Mouse (Mus musculus): ENCODE measurements around the gene D230025D16Rik.
"Not testable (repeated sequence)": the region's sequence is repeated elsewhere in the genome, so short reads cannot be mapped to it uniquely, and the experiment has no call there.

D230025D16Rik gene

DNA sequence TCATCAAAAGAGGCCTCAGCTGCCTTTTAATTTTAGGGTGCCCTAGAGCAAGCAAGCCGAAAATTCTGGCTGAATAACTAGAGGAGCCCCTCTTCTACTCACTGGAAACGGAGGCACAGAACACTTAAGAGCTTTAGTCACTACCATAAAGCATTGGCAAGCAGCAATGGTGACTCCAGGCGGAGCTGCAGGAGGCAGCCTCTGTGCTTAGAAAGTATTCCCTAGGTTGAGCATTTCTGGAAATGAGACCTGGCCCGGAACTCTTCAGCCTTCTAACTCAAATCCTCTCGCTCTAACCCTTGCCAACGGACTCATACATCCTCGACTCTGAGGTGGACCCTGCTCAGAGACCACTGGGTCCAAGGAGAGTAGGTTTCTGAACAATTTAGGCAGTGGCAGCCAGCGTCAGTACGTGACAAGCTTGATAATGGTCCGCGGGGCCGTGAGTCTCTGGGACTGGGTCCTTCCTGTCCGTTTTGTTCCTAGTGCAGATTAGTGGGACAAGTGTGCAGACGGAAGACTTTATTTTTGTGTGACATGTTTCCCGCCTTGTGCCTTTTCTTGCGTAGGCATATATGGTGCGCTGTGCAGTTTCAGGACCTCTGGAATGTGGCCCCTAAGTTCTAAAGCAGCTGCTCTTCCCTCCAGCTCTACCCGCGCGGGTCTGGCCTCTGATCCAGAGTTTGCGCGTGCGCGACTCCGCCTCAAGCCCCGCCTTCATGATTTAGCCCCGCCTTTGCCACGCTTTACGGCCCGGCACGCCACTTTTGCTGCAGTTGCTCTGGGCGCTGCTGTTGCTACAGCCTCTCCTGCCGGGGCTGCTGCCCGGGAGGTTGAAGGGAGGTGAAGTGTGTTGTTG, at the start of gene D230025D16Rik:
D230025D16Rik (plus strand) TSS at position 733 of the 859 bp plus-strand sequence.
- DNase-seq (ENCODE audit: low spot score in 2 of 2): peak; percentile 96

DNA sequence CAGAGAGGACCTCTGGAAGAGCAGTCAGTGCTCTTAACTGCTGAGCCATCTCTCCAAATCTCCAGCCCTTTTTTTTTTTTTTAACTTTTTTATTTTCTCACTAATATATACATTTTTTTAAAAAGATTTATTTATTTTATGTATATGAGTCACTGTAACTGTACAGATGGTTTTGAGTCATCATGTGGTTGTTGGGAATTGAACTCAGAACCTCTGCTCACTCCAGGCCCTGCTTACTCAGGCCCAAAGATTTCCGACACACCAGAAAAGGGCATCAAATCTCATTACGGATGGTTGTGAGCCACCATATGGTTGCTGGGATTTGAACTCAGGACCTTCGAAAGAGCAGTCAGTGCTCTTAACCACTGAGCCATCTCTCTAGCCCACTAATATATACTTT, 49.7 kb upstream of the D230025D16Rik start:
- not testable (repeated sequence) for DNase-seq (ENCODE audit: low spot score in 2 of 2)

DNA sequence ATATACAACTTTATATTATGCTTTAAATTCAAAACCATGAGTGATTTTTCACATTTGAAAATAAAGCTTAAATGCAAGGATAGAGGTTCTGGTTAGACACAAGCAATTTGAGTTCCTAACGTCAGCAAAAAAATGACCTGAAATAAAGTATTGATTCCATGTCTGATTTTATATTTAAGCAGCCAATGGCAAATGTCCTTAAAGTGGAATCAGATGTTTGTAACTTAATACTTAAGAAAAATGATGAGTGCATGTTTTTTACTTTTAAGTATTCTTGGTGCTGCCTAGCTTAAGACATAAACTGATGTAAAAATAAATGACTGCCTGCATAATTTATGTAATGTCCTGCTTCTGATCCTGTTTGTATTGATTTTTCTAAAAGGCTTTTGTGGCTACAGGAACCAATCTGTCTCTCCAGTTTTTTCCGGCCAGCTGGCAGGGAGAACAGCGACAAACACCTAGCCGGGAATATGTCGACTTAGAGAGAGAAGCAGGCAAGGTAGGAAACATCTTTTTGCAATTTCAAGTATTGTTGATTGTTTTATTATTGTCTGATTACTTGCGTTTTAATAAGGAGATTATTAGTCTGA, 46.6 kb upstream of the D230025D16Rik start:
- DNase-seq (ENCODE audit: low spot score in 2 of 2): no peak

DNA sequence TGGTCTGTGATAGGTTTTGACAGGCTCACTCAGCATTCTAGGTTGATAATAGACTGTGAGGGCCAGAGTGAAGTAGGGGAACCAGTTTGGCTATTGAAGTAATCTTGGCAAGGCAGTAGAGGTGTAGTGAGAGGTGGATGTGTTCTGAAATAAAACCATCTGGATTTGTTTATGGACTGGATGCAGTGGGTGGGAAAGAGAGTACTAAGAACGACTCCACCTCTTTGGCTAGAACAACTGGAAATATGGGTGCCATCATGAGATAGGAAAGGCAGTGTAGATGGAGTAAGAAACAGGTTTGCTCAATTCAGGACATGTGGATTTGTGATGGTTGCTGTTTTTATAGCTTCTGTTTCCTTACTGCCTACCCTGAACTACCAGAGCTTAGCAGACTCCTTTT, 42.7 kb upstream of the D230025D16Rik start:
- no peak for DNase-seq (ENCODE audit: low spot score in 2 of 2)

- no peak for DNase-seq (ENCODE audit: low spot score in 2 of 2)
Measured at GRCm38 (mm10) chr8:105186467-105187005, 38.4 kb upstream of the D230025D16Rik start.

- no peak for DNase-seq (ENCODE audit: low spot score in 2 of 2)
Measured at GRCm38 (mm10) chr8:105192182-105192581, 32.8 kb upstream of the D230025D16Rik start.

DNA sequence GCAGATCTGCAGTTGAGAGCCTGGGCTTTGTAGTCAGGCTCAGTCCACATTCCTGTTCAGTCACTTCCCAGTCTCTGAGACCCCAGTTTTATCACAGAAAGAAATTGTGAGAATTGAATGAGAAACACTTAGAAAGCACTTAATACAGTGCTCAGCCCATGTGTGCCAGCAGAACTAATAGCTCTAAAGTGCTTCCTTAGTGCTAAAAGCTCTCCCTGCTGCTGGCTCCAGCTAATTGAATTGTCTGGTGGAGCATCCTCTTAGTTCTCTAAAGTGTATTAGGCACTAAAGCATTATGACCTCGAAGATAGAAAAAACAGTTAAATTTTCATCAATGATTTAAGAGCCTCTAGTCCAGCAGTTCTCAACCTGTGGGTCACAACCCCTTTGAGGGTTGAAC, 19.2 kb upstream of the D230025D16Rik start:
- no peak for DNase-seq (ENCODE audit: low spot score in 2 of 2)

- no peak for DNase-seq (ENCODE audit: low spot score in 2 of 2)
Measured at GRCm38 (mm10) chr8:105206766-105207275, 18.1 kb upstream of the D230025D16Rik start.

- no peak for DNase-seq (ENCODE audit: low spot score in 2 of 2)
Measured at GRCm38 (mm10) chr8:105207675-105208273, 17.2 kb upstream of the D230025D16Rik start.

GRCm38 (mm10) chr8:105209153-105210110, 15.5 kb upstream of the D230025D16Rik start:
- no peak for DNase-seq (ENCODE audit: low spot score in 2 of 2)

- no peak for DNase-seq (ENCODE audit: low spot score in 2 of 2)
Measured at GRCm38 (mm10) chr8:105214104-105214503, 10.8 kb upstream of the D230025D16Rik start.

DNA sequence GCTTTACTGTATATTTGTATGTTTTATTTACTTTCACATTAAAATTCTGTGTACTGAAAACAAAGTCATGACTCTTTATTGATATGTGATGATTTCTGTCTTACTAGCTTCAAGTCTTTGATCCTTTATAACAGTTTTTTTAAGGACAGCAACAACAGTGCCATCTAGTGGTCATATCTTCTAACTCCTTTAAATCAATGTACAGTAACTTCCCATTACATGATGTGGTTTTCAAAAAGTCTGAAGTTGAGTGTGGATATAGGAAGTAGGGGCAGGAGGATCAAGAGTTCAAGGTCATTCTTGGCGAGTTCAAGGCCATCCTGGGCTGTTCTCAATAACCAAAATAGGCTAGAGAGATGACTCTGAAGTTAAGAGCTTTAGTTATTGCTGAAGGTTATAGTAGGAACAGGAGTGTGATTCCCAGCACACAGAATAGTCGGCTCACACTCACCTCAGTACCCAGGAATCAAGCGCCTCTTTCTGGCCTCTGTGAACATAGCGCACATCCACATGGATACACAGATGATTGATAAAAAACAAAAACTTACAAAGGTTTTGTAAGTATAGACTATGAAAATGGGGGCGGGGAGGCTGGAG, 6.9 kb upstream of the D230025D16Rik start:
- no peak for DNase-seq (ENCODE audit: low spot score in 2 of 2)

DNA sequence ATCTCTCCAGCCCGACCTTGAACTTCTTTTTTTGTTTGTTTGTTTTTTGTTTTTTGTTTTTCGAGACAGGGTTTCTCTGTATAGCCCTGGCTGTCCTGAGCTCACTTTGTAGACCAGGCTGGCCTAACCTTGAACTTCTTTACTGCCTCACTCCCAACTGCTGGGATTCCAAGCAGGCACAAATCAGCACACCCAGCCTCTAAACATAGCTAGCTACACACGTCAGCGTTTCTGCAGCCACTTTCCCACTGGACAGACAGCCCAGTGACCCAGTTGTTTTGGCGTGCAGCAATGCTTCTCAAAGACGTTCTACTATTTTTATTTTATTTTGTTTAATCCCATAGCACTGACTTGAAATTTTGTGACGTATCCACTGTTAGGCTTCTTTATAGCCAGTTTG, 1.1 kb upstream of the D230025D16Rik start:
- DNase-seq (ENCODE audit: low spot score in 2 of 2): no peak

DNA sequence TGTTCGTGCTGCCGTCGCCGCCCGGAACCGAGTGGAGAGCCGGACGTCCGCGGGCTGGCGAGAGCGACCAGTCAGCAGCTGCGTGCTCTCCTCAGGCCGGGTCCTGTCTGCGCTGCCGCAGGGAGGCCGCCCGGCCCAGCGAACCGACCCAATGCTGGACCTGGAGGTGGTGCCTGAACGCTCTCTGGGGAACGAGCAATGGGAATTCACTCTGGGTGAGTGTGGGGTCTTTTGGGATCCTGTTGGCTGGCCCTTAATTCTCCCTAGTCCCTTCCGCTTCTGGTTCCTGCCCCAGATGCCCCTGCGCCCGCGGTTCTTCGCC, 288 bp downstream of the D230025D16Rik start:
- DNase-seq (ENCODE audit: low spot score in 2 of 2): no peak

- DNase-seq (ENCODE audit: low spot score in 2 of 2): no peak
Measured at GRCm38 (mm10) chr8:105225917-105226316, 972 bp downstream of the D230025D16Rik start.

DNA sequence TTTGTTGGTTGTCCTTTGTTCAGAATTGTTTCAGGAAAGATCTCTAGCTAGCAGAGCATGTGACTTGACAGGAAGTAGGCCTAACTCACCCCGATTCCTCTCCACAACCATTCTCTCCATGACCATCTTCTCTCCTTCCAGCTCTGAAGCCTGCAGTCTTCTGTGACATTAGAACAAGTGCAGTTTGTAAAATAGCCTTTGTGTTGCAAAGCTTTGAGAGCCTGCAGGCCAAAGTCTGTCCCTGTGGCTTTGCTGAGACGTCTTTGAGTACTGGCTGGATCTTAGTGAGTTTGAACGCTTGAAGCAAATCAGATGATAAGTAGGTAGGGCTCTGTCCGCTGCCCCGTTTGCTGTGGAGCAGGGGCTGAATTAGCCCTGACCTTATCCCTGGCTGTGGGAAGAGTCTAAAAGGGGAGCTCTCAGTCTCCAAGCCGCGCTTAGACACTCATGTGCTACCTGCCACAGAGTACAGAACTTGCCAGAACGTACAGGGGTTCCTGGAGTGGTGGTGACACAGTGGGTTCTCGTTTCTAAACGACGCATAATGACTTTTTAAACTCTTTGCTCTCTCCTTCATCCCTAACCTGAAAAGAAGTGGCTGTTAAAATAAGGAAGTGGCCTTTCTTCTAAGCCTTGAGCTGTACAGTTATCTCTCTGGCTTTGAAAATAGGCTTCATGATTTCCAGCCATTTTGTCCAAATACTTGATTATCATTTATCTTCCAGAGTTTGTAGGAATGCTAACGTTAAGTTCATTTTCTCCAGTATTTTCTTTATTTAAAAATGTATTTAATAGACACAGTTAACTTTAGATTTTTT, 6.8 kb downstream of the D230025D16Rik start:
- no peak for DNase-seq (ENCODE audit: low spot score in 2 of 2)

DNA sequence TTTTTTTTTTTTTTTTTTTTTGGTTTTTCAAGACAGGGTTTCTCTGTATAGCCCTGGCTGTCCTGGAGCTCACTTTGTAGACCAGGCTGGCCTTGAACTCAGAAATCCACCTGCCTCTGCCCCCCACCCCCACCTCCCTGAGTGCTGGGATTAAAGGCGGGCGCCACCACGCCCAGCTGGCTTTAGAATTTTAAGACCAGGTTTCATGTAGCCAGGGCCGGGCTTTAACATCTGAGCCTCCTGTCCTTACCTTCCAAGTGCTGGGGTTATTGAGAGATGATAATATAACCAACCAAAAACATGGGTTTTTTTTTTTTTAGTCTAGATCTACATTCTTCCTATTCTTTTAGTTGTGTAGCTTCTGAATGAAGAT, 7.4 kb downstream of the D230025D16Rik start:
- not testable (repeated sequence) for DNase-seq (ENCODE audit: low spot score in 2 of 2)

GRCm38 (mm10) chr8:105233126-105233935, 8.4 kb downstream of the D230025D16Rik start:
- DNase-seq (ENCODE audit: low spot score in 2 of 2): no peak

GRCm38 (mm10) chr8:105235206-105235605, 10.3 kb downstream of the D230025D16Rik start:
- DNase-seq (ENCODE audit: low spot score in 2 of 2): no peak
